Mouse (Mus musculus): Measurements from ENCODE around the gene Trpc4ap.

- no peak for TF ChIP-seq EP300 (IDR thresholded peaks at IDR 0.05; ENCODE audit: low read depth in 1 of 2, low read length in 2 of 2)
- TF ChIP-seq TBP (IDR thresholded peaks at IDR 0.05; ENCODE audit: low read depth, low read length): no peak
- peak; percentile 40 to 76 (median 73) for TF ChIP-seq CTCF (IDR thresholded peaks at IDR 0.05 in 2 of 3, conservative IDR thresholded peaks at IDR 0.05 in 1 of 3; ENCODE audit: control insufficient read depth in 1 of 3, insufficient read depth in 1 of 3, low read depth in 2 of 3, low read length in 3 of 3, poor library complexity in 1 of 3, severe bottlenecking in 1 of 3)
- no peak for TF ChIP-seq CHD1 (IDR thresholded peaks at IDR 0.05; ENCODE audit: low read depth, low read length)
- TF ChIP-seq ZNF384 (IDR thresholded peaks at IDR 0.05; ENCODE audit: low read depth, low read length): no peak
- no peak for TF ChIP-seq POLR2A (IDR thresholded peaks at IDR 0.05; ENCODE audit: control insufficient read depth in 1 of 2, insufficient read depth in 1 of 2, low read depth in 1 of 2, low read length in 2 of 2, poor library complexity in 1 of 2)
- TF ChIP-seq ZC3H11A (IDR thresholded peaks at IDR 0.05; ENCODE audit: low read depth, low read length): no peak; the same call in 1 of the 2 replicates
- TF ChIP-seq ZMIZ1 (IDR thresholded peaks at IDR 0.05; ENCODE audit: low read depth, low read length): no peak
- TF ChIP-seq GATA1 (IDR thresholded peaks at IDR 0.05; ENCODE audit: low read depth, low read length): no peak
- TF ChIP-seq MXI1 (IDR thresholded peaks at IDR 0.05; ENCODE audit: low read depth, low read length): no peak
- no peak for TF ChIP-seq MEF2A (IDR thresholded peaks at IDR 0.05; ENCODE audit: extremely low read depth, insufficient replicate concordance, low read depth, low read length, poor library complexity, severe bottlenecking)
- no peak for TF ChIP-seq UBTF (IDR thresholded peaks at IDR 0.05; ENCODE audit: borderline replicate concordance, insufficient read depth, low read depth, low read length)
- no peak for TF ChIP-seq NRF1 (IDR thresholded peaks at IDR 0.05; ENCODE audit: insufficient read depth, low read depth, low read length, poor library complexity, severe bottlenecking)
- no peak for TF ChIP-seq ETS1 (IDR thresholded peaks at IDR 0.05; ENCODE audit: low read depth, low read length)
These were observed 29.1 kb downstream of the Trpc4ap start for GRCm38 (mm10) chr2:155663097-155663496.
